Mouse (Mus musculus) gastrocnemius, adult 18-20 months (tissue): ENCODE results near the gene Slc25a27. TPM values are rescaled to one million over a fixed set of nuclear protein-coding genes. Genes with fewer than 3 reads are reported as not detected.

Experiments
- total RNA-seq, 2 experiments: library from RNA; stranded (reverse); gene quantifications; 2 replicates each; pipeline ENCODE4 v1.2.3; 2021

The Slc25a27 gene
- total RNA-seq, 2 experiments from 2014 or later: 4.8 to 5.6 TPM

Other genes starting within 250 kb of the Slc25a27 start
- gene Mep1a, start 164.4 kb downstream of the Slc25a27 start, total RNA-seq: under 1 TPM in 1 of 2 experiments, not detected in 1; 0.18 TPM
- gene Ankrd66, start 123.6 kb downstream of the Slc25a27 start, total RNA-seq: not detected
- 10 to 100 TPM; 46.2 to 70.1 TPM for gene Pla2g7, start 99.1 kb downstream of the Slc25a27 start, total RNA-seq
- gene Tdrd6, start 36.9 kb downstream of the Slc25a27 start, total RNA-seq: under 1 TPM in 1 of 2 experiments, not detected in 1; 0.02 TPM
- gene Cyp39a1, start 211 bp upstream of the Slc25a27 start, total RNA-seq: 1 to 10 TPM; 3.1 to 3.8 TPM
- 10 to 100 TPM; 51.9 to 60.3 TPM for gene Rcan2, start 134.1 kb upstream of the Slc25a27 start, total RNA-seq